Mouse (Mus musculus) embryonic facial prominence, embryonic 12.5 days (tissue): ENCODE results near the gene Pgs1. TPM values are rescaled to one million over a fixed set of nuclear protein-coding genes. Genes with fewer than 3 reads are reported as not detected.

ENCODE experiments used
- ATAC-seq: fragments of 200-750 bp; cut with Nextera tagmentation; 2 replicates; pipeline ENCODE4 v1.8.0; 2017; ENCODE audit not compliant: insufficient number of reproducible peaks, insufficient read depth, low FRiP score, low TSS enrichment
- H3K27ac ChIP-seq: fragments of 300-500 bp; sonication (generic); 2 replicates; pipeline ENCODE4 v1.5.1; 2016; ENCODE audit warnings: mild to moderate bottlenecking
- H3K27me3 ChIP-seq: fragments of 300-500 bp; sonication (generic); 2 replicates; pipeline ENCODE4 v1.6.1; 2016; ENCODE audit warnings: mild to moderate bottlenecking, moderate library complexity
- H3K36me3 ChIP-seq: fragments of 300-500 bp; sonication (generic); 2 replicates; pipeline ENCODE4 v1.6.1; 2016; ENCODE audit warnings: mild to moderate bottlenecking
- H3K4me1 ChIP-seq: fragments of 300-500 bp; sonication (generic); 2 replicates; pipeline ENCODE4 v1.6.1; 2016
- H3K4me2 ChIP-seq: fragments of 300-500 bp; sonication (generic); replicated peaks from 2 replicates; pipeline ENCODE4 v1.6.1; 2016; ENCODE audit warnings: mild to moderate bottlenecking, moderate library complexity
- H3K4me3 ChIP-seq: fragments of 300-500 bp; sonication (generic); 2 replicates; pipeline ENCODE4 v1.5.1; 2016; ENCODE audit warnings: mild to moderate bottlenecking
- H3K9ac ChIP-seq: fragments of 300-500 bp; sonication (generic); 2 replicates; pipeline ENCODE4 v1.6.1; 2016; ENCODE audit warnings: mild to moderate bottlenecking, moderate library complexity
- H3K9me3 ChIP-seq: fragments of 300-500 bp; sonication (generic); 2 replicates; pipeline ENCODE4 v1.6.1; 2016; ENCODE audit warnings: mild to moderate bottlenecking, moderate library complexity
- WGBS: fragments of 180-500 bp; shearing (Covaris S2); methylation state at CpG from one replicate; pipeline ENCODE4 v1.1.7; 2016; 5-methylcytosine and 5-hydroxymethylcytosine counted together
- polyA plus RNA-seq: library from polyadenylated mRNA; unstranded; fragments of >200 nt; fragmentation: Nextera tagmentation; extraction: Ambion mirVana; gene quantifications from 2 replicates; pipeline ENCODE4 v1.2.1, GENCODE M21; 2016

Pgs1 gene
- polyA plus RNA-seq, 1 experiment from 2014 or later: 43.0 TPM

GRCm38 (mm10) chr11:117987032-117987451 lies 950 bp downstream of the Pgs1 start:
- Histone ChIP-seq H3K4me3 (peak overlapping the region; percentile 100), H3K4me2 (peak overlapping the region; percentile 79), H3K27ac (0 out of 2 replicates have a peak overlapping the region, but pooled peaks have one; percentile 36), H3K9ac (peak overlapping the region; percentile 88), H3K27me3 (no peaks in the 10 kb centered on the region), H3K4me1 (peaks cover 21% of the 10 kb centered on the region), H3K36me3 (no peaks in the 10 kb centered on the region), H3K9me3 (no peaks in the 10 kb centered on the region)
- 0 out of 2 replicates have a peak, but pooled peaks have one; percentile 23 for ATAC-seq
- WGBS: under 1% methylated on average over 32 of the region's 32 CpGs

GRCm38 (mm10) chr11:117987968-117988367 lies 1.9 kb downstream of the Pgs1 start:
- Histone ChIP-seq H3K4me2 (peak overlapping the region; percentile 79), H3K27ac (no peak overlapping the region), H3K9ac (peak overlapping the region; percentile 88; the same call in 1 of the 2 replicates), H3K4me3 (peak overlapping the region; percentile 100), H3K4me1 (peaks cover 28% of the 10 kb centered on the region), H3K9me3 (no peaks in the 10 kb centered on the region), H3K36me3 (no peaks in the 10 kb centered on the region), H3K27me3 (no peaks in the 10 kb centered on the region)
- no peak for ATAC-seq
- WGBS: 62% methylated on average over 4 of the region's 4 CpGs

- 85% methylated on average over 4 of the region's 4 CpGs for WGBS
- H3K36me3 ChIP-seq: no peaks in the 10 kb centered on the region
- H3K4me2 ChIP-seq: no peak overlapping the region
- H3K27ac ChIP-seq: no peak overlapping the region
- no peaks in the 10 kb centered on the region for H3K27me3 ChIP-seq
- peaks cover 38% of the 10 kb centered on the region for H3K4me1 ChIP-seq
- ATAC-seq: no peak
- H3K4me3 ChIP-seq: no peak overlapping the region
- H3K9ac ChIP-seq: no peak overlapping the region
- H3K9me3 ChIP-seq: no peaks in the 10 kb centered on the region
Measured at GRCm38 (mm10) chr11:117989241-117989640, 3.1 kb downstream of the Pgs1 start.

- no peak for ATAC-seq
- no peak overlapping the region for H3K4me2 ChIP-seq
- H3K9me3 ChIP-seq: no peaks in the 10 kb centered on the region
- H3K36me3 ChIP-seq: no peaks in the 10 kb centered on the region
- no peak overlapping the region for H3K9ac ChIP-seq
- no peaks in the 10 kb centered on the region for H3K27me3 ChIP-seq
- peaks cover 45% of the 10 kb centered on the region for H3K4me1 ChIP-seq
- H3K4me3 ChIP-seq: no peak overlapping the region
- 64% methylated on average over 10 of the region's 10 CpGs for WGBS
- H3K27ac ChIP-seq: no peak overlapping the region
Measured at GRCm38 (mm10) chr11:117989926-117990325, 3.8 kb downstream of the Pgs1 start.

GRCm38 (mm10) chr11:117991502-117992470 lies 5.7 kb downstream of the Pgs1 start:
- Histone ChIP-seq H3K36me3 (no peaks in the 10 kb centered on the region), H3K27me3 (no peaks in the 10 kb centered on the region), H3K4me2 (no peak overlapping the region), H3K4me3 (no peak overlapping the region), H3K27ac (no peak overlapping the region), H3K9me3 (no peaks in the 10 kb centered on the region), H3K4me1 (peaks cover 51% of the 10 kb centered on the region), H3K9ac (no peak overlapping the region)
- 54% methylated on average over 9 of the region's 9 CpGs for WGBS
- ATAC-seq: no peak

- Histone ChIP-seq H3K4me1 (peaks cover 40% of the 10 kb centered on the region), H3K9me3 (no peaks in the 10 kb centered on the region), H3K4me2 (no peak overlapping the region), H3K27ac (peak overlapping the region; percentile 65; the same call in 1 of the 2 replicates), H3K4me3 (no peak overlapping the region), H3K36me3 (no peaks in the 10 kb centered on the region), H3K27me3 (no peaks in the 10 kb centered on the region), H3K9ac (peak overlapping the region; percentile 7; the same call in 1 of the 2 replicates)
- ATAC-seq: no peak
- 72% methylated on average over 14 of the region's 14 CpGs for WGBS
Measured at GRCm38 (mm10) chr11:117993190-117994175, 7.4 kb downstream of the Pgs1 start.

GRCm38 (mm10) chr11:117994250-117995057 lies 8.4 kb downstream of the Pgs1 start:
- Histone ChIP-seq H3K27me3 (no peaks in the 10 kb centered on the region), H3K36me3 (peaks cover 5% of the 10 kb centered on the region; the same call in 1 of the 2 replicates), H3K4me2 (no peak overlapping the region), H3K9ac (peak overlapping the region; percentile 7; the same call in 1 of the 2 replicates), H3K4me3 (no peak overlapping the region), H3K27ac (peak overlapping the region; percentile 65; the same call in 1 of the 2 replicates), H3K4me1 (peaks cover 39% of the 10 kb centered on the region), H3K9me3 (no peaks in the 10 kb centered on the region)
- WGBS: 68% methylated on average over 9 of the region's 9 CpGs
- ATAC-seq: no peak

GRCm38 (mm10) chr11:117995255-117995654 lies 9.2 kb downstream of the Pgs1 start:
- Histone ChIP-seq H3K4me3 (no peak overlapping the region), H3K4me2 (no peak overlapping the region), H3K9ac (no peak overlapping the region), H3K4me1 (peaks cover 39% of the 10 kb centered on the region), H3K9me3 (no peaks in the 10 kb centered on the region), H3K27ac (0 out of 2 replicates have a peak overlapping the region, but pooled peaks have one; percentile 12), H3K27me3 (no peaks in the 10 kb centered on the region), H3K36me3 (peaks cover 13% of the 10 kb centered on the region)
- 57% methylated on average over 2 of the region's 2 CpGs for WGBS
- ATAC-seq: no peak

GRCm38 (mm10) chr11:117995661-117996060 lies 9.6 kb downstream of the Pgs1 start:
- Histone ChIP-seq H3K36me3 (peaks cover 15% of the 10 kb centered on the region), H3K27me3 (no peaks in the 10 kb centered on the region), H3K9ac (no peak overlapping the region), H3K4me2 (no peak overlapping the region), H3K9me3 (no peaks in the 10 kb centered on the region), H3K4me3 (no peak overlapping the region), H3K27ac (no peak overlapping the region), H3K4me1 (peaks cover 39% of the 10 kb centered on the region)
- ATAC-seq: no peak
- 60% methylated on average over 3 of the region's 3 CpGs for WGBS

- no peak overlapping the region for H3K9ac ChIP-seq
- H3K36me3 ChIP-seq: peaks cover 19% of the 10 kb centered on the region
- peaks cover 39% of the 10 kb centered on the region for H3K4me1 ChIP-seq
- 32% methylated on average over 3 of the region's 3 CpGs for WGBS
- no peak for ATAC-seq
- H3K27ac ChIP-seq: no peak overlapping the region
- no peak overlapping the region for H3K4me3 ChIP-seq
- H3K27me3 ChIP-seq: no peaks in the 10 kb centered on the region
- no peak overlapping the region for H3K4me2 ChIP-seq
- no peaks in the 10 kb centered on the region for H3K9me3 ChIP-seq
Measured at GRCm38 (mm10) chr11:117996066-117996465, 10.0 kb downstream of the Pgs1 start.
